Mouse (Mus musculus): Measurements from ENCODE around the gene 4930516K23Rik. TPM values are rescaled to one million over a fixed set of nuclear protein-coding genes. Genes with fewer than 3 reads are reported as not detected.

The 4930516K23Rik gene
- total RNA-seq (2022), result not detected

DNA sequence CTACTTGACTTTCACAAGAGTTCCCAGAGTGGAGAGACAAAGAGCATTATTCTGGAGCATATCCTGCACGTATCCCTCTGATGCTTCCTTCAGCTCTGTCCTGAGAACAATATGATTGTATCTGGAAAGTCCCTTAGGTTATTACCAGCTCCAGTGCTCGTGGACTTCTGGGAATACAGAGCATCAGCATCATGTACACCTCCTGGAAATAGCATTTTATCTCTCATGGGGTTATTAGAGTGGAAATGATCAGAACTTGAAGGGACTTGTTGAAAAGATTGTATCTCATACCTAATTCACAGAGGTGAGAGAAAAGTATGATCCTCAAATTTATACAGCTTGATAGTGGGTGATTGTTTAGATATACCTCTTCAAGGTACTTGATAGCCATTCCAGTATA, at the start of gene 4930516K23Rik:
Gene 4930516K23Rik (minus strand): TSS at position 101 of the 400 bp plus-strand sequence.
- DNase-seq (ENCODE audit: low spot score), result no peak

DNA sequence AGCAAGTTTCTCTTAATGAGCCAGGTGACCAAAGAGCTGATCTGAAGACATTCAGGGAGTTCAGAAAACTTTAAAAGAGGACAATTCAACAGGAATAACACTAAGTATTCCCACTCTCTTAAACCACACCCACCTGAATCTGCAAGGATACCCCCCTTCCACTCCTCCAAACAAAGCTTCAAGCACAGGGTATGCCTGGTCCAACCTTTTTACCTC, 43.4 kb upstream of the 4930516K23Rik start, which contains the start of gene Olfr646:
Gene Olfr646 (plus strand): TSS at position 117 of the 216 bp plus-strand sequence.
- no peak for DNase-seq (ENCODE audit: low spot score)

GRCm38 (mm10) chr7:104103913-104104756, 42.9 kb upstream of the 4930516K23Rik start:
- no peak for DNase-seq (ENCODE audit: low spot score)

GRCm38 (mm10) chr7:104085365-104085764, 24.1 kb upstream of the 4930516K23Rik start, which contains the start of gene Olfr645:
Gene Olfr645 (minus strand): TSS chr7:104085465.
- no peak for DNase-seq (ENCODE audit: low spot score)

- no peak for DNase-seq (ENCODE audit: low spot score)
Measured at GRCm38 (mm10) chr7:104071769-104072168, 10.5 kb upstream of the 4930516K23Rik start, which contains the start of gene Olfr644. Gene Olfr644 (minus strand): TSS chr7:104071869.

GRCm38 (mm10) chr7:104059215-104059614, 2.0 kb downstream of the 4930516K23Rik start:
- no peak for DNase-seq (ENCODE audit: low spot score)

GRCm38 (mm10) chr7:104052566-104052965, 8.7 kb downstream of the 4930516K23Rik start, which contains the start of gene Olfr642:
Gene Olfr642 (minus strand): TSS chr7:104052666.
- no peak for DNase-seq (ENCODE audit: low spot score)

GRCm38 (mm10) chr7:104050745-104051144, 10.5 kb downstream of the 4930516K23Rik start:
- DNase-seq (ENCODE audit: low spot score), result no peak

DNA sequence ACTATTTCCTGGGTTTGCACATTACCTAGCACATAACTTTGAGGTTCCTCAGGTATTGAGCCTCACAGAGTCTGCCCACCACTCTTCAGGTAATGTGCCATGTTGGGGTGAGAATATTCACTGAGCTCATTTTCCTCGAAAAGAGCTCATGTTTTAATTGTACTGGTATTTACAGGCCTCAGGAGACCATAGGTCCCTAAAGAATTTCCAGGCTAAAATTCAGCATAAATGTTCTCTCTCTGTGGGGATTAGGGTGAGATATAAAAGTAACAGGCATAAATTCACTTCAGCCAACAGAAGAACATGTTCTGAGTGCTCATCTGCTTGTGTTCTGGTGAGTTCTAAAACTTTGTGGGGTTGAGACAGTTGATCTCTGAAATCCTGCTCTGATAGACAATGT, 26.1 kb downstream of the 4930516K23Rik start, which contains the start of gene Olfr641:
Gene Olfr641 (plus strand): TSS at position 301 of the 400 bp plus-strand sequence.
- DNase-seq (ENCODE audit: low spot score), result no peak

DNA sequence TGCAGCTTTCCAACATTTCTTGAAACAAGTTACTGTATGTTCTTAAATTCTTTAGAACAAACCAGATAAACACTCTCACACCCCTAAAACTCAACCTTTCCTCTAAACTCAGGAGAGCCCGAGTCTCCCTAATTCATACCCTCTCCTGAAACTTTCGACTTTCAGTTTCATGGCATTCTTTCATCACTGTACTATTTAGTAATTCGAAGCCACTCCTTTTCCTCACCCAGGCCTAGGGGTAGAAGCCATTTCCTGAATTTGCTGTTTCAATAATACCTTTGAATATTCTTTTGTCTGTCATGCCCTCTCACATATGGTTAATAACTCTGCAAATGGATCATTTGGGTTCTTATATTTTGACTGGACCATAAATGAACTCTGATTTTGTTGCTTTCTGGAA, 34.3 kb downstream of the 4930516K23Rik start:
- DNase-seq (ENCODE audit: low spot score), result no peak

GRCm38 (mm10) chr7:104025473-104025872, 35.8 kb downstream of the 4930516K23Rik start, which contains the start of gene Olfr640:
Gene Olfr640 (minus strand): TSS chr7:104025573.
- DNase-seq (ENCODE audit: low spot score), result no peak

DNA sequence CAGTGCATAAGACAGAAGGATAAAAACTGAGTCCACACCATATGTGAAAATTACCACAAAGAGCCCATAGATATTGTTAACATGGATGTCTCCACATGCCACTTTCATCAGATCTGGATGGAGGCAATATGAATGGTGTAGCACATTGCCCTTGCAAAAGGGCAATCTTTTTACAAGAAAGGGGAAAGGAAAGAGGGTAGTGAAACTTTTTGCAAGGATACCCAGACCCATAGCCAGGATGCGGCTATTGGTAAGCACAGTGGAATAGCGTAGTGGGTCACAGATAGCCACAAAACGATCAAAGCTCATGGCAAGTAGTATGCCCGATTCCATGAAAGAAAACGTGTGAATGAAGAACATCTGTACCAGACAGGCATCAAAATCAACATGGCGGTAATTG, 39.6 kb downstream of the 4930516K23Rik start:
- DNase-seq (ENCODE audit: low spot score), result no peak

DNA sequence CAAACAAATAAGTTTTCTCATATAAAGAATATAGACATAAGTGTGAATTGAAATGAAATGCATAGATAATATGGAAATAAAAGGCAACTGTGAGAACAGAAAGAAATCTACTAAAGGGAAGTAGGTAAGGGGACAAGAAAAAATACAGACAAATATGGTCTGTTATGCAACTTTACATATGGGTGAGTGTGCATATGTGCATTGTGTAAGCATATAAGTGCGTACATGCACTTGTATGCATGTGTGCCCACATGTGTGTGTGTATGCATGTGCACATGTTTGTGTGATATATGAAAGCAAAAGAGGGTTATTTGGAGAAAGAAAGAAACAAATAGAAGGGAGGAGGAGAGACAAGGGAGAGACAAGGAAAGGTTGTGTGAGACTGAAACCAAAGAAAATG, 42.3 kb downstream of the 4930516K23Rik start:
- no peak for DNase-seq (ENCODE audit: low spot score)

GRCm38 (mm10) chr7:104017203-104017602, 44.0 kb downstream of the 4930516K23Rik start, which contains the start of gene Olfr639:
Gene Olfr639 (minus strand): TSS chr7:104017303.
- DNase-seq (ENCODE audit: low spot score), result no peak

Other genes starting within 250 kb of the 4930516K23Rik start
- 1,000 to 10,000 TPM in 1 of 4 experiments, 100 to 1,000 TPM in 3; 208 to 1,111 (median 289) TPM for gene Hbb-bt, start 247.4 kb downstream of the 4930516K23Rik start, total RNA-seq (2022)
- over 10,000 TPM in 1 of 4 experiments, 1,000 to 10,000 TPM in 3; 2,003 to 12,142 (median 2,942) TPM for gene Hbb-bs, start 233.3 kb downstream of the 4930516K23Rik start, total RNA-seq (2022)
- gene Hbb-bh2, start 220.9 kb downstream of the 4930516K23Rik start, total RNA-seq (2022), result not detected
- gene Hbb-bh1, start 218.3 kb downstream of the 4930516K23Rik start, total RNA-seq (2022), result not detected
- not detected for gene Hbb-y, start 208.2 kb downstream of the 4930516K23Rik start, total RNA-seq (2022)
- not detected for gene Olfr66, start 175.2 kb downstream of the 4930516K23Rik start, total RNA-seq (2022)
- not detected for gene Olfr64, start 167.0 kb downstream of the 4930516K23Rik start, total RNA-seq (2022)
- not detected for gene Olfr65, start 158.0 kb downstream of the 4930516K23Rik start, total RNA-seq (2022)
- not detected for gene Olfr631, start 132.6 kb downstream of the 4930516K23Rik start, total RNA-seq (2022)
- not detected for gene Olfr632, start 127.1 kb downstream of the 4930516K23Rik start, total RNA-seq (2022)
- gene Olfr633, start 117.0 kb downstream of the 4930516K23Rik start, total RNA-seq (2022), result not detected
- gene Olfr635, start 90.3 kb downstream of the 4930516K23Rik start, total RNA-seq (2022), result under 1 TPM in 1 of 4 experiments, not detected in 3; 0.03 TPM
- not detected for gene Olfr638, start 62.7 kb downstream of the 4930516K23Rik start, total RNA-seq (2022)
- under 1 TPM in 2 of 4 experiments, not detected in 2; 0.06 TPM for gene Olfr639, start 44.1 kb downstream of the 4930516K23Rik start, total RNA-seq (2022)
- gene Olfr640, start 35.9 kb downstream of the 4930516K23Rik start, total RNA-seq (2022), result not detected
- not detected for gene Olfr641, start 26.0 kb downstream of the 4930516K23Rik start, total RNA-seq (2022)
- gene Olfr642, start 8.8 kb downstream of the 4930516K23Rik start, total RNA-seq (2022), result not detected
- gene Olfr644, start 10.4 kb upstream of the 4930516K23Rik start, total RNA-seq (2022), result not detected
- gene Olfr645, start 24.0 kb upstream of the 4930516K23Rik start, total RNA-seq (2022), result not detected
- gene Olfr646, start 43.4 kb upstream of the 4930516K23Rik start, total RNA-seq (2022), result not detected
- not detected for gene Ubqln5, start 68.4 kb upstream of the 4930516K23Rik start, total RNA-seq (2022)
- not detected for gene Olfr643, start 76.0 kb upstream of the 4930516K23Rik start, total RNA-seq (2022)
- gene Ubqln3, start 81.8 kb upstream of the 4930516K23Rik start, total RNA-seq (2022), result not detected
- gene Ubqlnl, start 89.1 kb upstream of the 4930516K23Rik start, total RNA-seq (2022), result not detected
- gene Olfm5, start 103.4 kb upstream of the 4930516K23Rik start, total RNA-seq (2022), result not detected
- gene Olfr648, start 121.9 kb upstream of the 4930516K23Rik start, total RNA-seq (2022), result not detected
- not detected for gene Olfr649, start 134.5 kb upstream of the 4930516K23Rik start, total RNA-seq (2022)
- under 1 TPM; 0.14 to 0.34 (median 0.18) TPM for gene Trim6, start 157.3 kb upstream of the 4930516K23Rik start, total RNA-seq (2022)
- gene Trim34a, start 183.0 kb upstream of the 4930516K23Rik start, total RNA-seq (2022), result 1 to 10 TPM; 2.9 to 3.6 (median 3.4) TPM
- gene Trim5, start 226.6 kb upstream of the 4930516K23Rik start, total RNA-seq (2022), result 1 to 10 TPM; 1.3 to 2.8 (median 1.6) TPM

Measured in heart, adult 8-10 months (tissue).